Mouse (Mus musculus): ENCODE measurements around the gene Tbl1x.

DNA sequence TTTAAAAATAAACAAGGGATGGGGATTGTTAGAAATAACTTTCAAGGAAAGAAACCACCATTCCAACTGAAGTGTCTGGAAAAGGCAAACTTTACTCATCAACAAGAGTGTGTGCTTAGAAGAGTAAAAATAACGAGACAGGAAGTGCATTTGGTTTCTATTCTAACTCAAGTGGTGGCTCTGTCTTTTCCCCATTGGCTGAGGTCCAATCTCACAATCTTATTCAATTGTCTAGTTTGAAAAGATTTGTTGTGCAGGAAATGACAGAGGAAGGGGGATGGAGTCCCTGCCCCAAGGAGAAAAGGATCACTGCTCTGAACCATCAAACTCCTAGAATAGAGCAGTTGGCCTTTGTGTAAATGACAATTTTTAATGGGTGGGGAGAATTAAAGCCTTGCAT is 41.6 kb upstream of the Tbl1x start:
- TF ChIP-seq CTCF (IDR thresholded peaks at IDR 0.05; ENCODE audit: control insufficient read depth, insufficient read depth, low read length) (no peak), POLR2A (IDR thresholded peaks at IDR 0.05; ENCODE audit: borderline replicate concordance, control insufficient read depth, low read depth, low read length) (no peak)

Data from bone marrow, adult 2 months (tissue).